Mouse (Mus musculus) stomach, postnatal 0 days (tissue): ENCODE measurements at regions not wholly inside any gene's neighbourhood (a gene's known extent, or its start where the extent isn't known, plus 50 kb on each side); places are given as distances from the start of the nearest gene placed in this dataset.
A peak's percentile ranks its signal among the peaks of the same experiment; 100 is the strongest.

Source experiments
- ATAC-seq: fragments of 200-750 bp; cut with Nextera tagmentation; 2 replicates; pipeline ENCODE4 v1.8.0; 2017; ENCODE audit not compliant: low FRiP score, low TSS enrichment
- DNase-seq: peaks from one replicate; pipeline ENCODE4 v3.0.0-alpha.2; 2016; ENCODE audit warnings: low spot score
- H3K27ac ChIP-seq: fragments of 300-500 bp; sonication (generic); replicated peaks from 2 replicates; pipeline ENCODE4 v1.5.1; 2014; ENCODE audit warnings: mild to moderate bottlenecking, control low read depth
- H3K27me3 ChIP-seq: fragments of 300-500 bp; sonication (generic); 2 replicates; pipeline ENCODE4 v1.6.1; 2014; ENCODE audit warnings: low read length; ENCODE audit not compliant: control insufficient read depth, insufficient read depth
- H3K36me3 ChIP-seq: fragments of 300-500 bp; sonication (generic); 2 replicates; pipeline ENCODE4 v1.6.1; 2014; ENCODE audit warnings: low read length, mixed read lengths; ENCODE audit not compliant: control insufficient read depth, insufficient read depth
- H3K4me1 ChIP-seq: fragments of 300-500 bp; sonication (generic); replicated peaks from 2 replicates; pipeline ENCODE4 v1.6.1; 2014; ENCODE audit warnings: antibody characterized with exemption; ENCODE audit not compliant: control insufficient read depth, insufficient read depth
- H3K4me2 ChIP-seq: fragments of 300-500 bp; sonication (generic); replicated peaks from 2 replicates; pipeline ENCODE4 v1.6.1; 2014; ENCODE audit warnings: low read depth, mild to moderate bottlenecking, control low read depth, moderate library complexity
- H3K4me3 ChIP-seq: fragments of 300-500 bp; sonication (generic); 2 replicates; pipeline ENCODE4 v1.5.1; 2014; ENCODE audit warnings: low read depth, low read length, control low read depth
- H3K9ac ChIP-seq: fragments of 300-500 bp; sonication (generic); 2 replicates; pipeline ENCODE4 v1.6.1; 2014; ENCODE audit warnings: mild to moderate bottlenecking, low read length, control low read depth, mixed read lengths
- H3K9me3 ChIP-seq: fragments of 300-500 bp; sonication (generic); 2 replicates; pipeline ENCODE4 v1.6.1; 2016; ENCODE audit warnings: low read length; ENCODE audit not compliant: control insufficient read depth
- CTCF ChIP-seq: IDR thresholded peaks from 2 replicates; pipeline ENCODE4 v1.5.1; 2016; ENCODE audit warnings: antibody characterized with exemption, low read depth, mild to moderate bottlenecking, moderate library complexity
- EP300 ChIP-seq: optimal IDR thresholded peaks from 2 replicates; pipeline ENCODE3; 2016; ENCODE audit warnings: antibody characterized with exemption
- WGBS: fragments of 180-500 bp; shearing (Covaris S2); extraction: QIAGEN DNeasy Blood & Tissue Kit; methylation state at CpG from one replicate; pipeline ENCODE4 v1.1.7; 2014; 5-methylcytosine and 5-hydroxymethylcytosine counted together

DNA sequence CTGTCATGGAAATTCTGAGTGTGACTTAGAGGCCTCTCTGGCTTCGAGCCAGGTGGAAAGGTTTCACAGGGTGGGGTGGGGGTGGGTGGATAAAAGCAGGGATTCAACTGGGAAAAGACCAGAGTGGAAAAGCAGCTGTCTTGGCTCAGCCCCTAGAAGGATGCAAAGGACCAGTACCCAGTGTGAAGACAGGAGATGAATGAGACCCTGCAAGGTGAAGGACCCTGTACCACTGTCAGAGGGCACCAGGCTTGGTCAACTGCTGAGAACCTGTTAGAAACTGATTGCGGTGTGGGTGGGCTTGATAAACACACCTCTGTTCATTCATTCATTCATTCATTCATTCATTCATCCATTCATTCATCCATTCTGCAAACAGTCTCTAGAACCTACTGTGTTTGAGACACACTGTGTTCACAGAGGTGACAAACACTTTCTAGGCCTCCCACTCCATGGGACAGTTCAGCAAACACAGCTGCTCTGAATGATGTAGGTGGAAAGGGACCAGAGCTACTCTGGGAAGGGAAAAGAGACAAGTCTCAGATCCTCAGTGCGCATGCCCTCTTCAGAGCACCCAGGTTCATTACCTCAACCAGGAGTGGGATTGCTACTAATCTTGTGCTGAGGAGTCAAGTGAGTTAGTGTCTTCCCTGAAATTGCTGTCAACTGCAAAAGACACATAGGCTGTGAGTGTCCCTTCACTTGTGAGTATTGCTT, 100.4 kb upstream of the Sesn3 start:
- WGBS = 59% methylated on average over 3 of the region's 3 CpGs

DNA sequence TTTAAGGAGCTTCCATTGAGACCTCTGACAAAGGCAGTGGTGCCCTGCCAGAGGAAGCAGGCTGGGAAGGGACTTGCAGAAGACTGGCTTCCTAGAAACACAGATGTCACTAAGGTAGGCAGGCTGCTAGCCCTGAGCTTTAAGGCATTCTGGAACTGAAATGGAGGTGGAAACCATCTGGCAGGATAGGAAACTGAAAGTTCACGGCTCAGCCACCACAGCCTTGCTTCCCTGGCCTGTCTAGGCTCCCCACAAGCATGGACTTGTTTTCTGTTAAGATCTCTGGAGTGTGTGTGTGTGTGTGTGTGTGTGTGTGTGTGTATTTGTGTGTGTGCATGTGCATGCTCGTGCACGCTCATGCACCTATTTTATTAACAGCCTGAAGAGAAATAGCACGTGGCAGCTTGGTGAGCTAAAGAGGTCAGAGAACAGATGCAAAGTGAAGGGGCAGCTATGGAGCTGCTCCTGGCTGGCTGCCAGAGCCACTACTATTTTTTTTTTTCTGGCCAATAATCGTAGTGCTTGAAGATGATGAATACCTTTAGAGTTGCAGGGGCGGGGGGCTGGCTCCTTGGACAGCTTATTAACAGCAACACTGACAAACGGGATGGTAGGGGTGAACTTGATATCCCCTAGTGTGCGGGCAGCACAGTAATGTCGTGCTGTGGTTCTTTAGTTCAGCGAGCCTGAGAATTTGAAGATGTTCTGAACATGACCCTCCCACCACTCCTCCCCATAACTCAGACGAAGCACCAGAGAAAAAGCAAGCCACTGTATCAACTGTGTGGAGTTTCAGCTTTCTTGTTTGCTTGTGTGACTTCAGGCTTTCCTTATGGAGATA, 99.6 kb upstream of the Sesn3 start:
- Histone ChIP-seq H3K9me3 (no peaks in the 10 kb centered on the region), H3K27ac (peak overlapping the region; percentile 71), H3K4me1 (peaks cover 13% of the 10 kb centered on the region; the same call in 1 of the 2 replicates), H3K36me3 (no peaks in the 10 kb centered on the region), H3K4me2 (peak overlapping the region; percentile 21; the same call in 1 of the 2 replicates), H3K27me3 (no peaks in the 10 kb centered on the region), H3K4me3 (no peak overlapping the region), H3K9ac (0 out of 2 replicates have a peak overlapping the region, but pooled peaks have one; percentile 36)
- TF ChIP-seq EP300 = no peak
- TF ChIP-seq CTCF = no peak
- 11% methylated on average over 11 of the region's 11 CpGs for WGBS
- ATAC-seq (peak; percentile 30; the same call in 1 of the 2 replicates), DNase-seq (peak; percentile 18)

More for the DNA sequence above, 100.4 kb upstream of the Sesn3 start:
- no peak overlapping the region for H3K4me3 ChIP-seq
- TF ChIP-seq EP300 = no peak
- no peak for TF ChIP-seq CTCF
- peak overlapping the region; percentile 86 for H3K27ac ChIP-seq
- H3K36me3 ChIP-seq = no peaks in the 10 kb centered on the region
- H3K27me3 ChIP-seq = no peaks in the 10 kb centered on the region
- ATAC-seq (peak; percentile 49; the same call in 1 of the 2 replicates), DNase-seq (no peak)
- H3K4me2 ChIP-seq = 0 out of 2 replicates have a peak overlapping the region, but pooled peaks have one; percentile 21
- peaks cover 13% of the 10 kb centered on the region; the same call in 1 of the 2 replicates for H3K4me1 ChIP-seq
- H3K9me3 ChIP-seq = no peaks in the 10 kb centered on the region
- H3K9ac ChIP-seq = no peak overlapping the region

DNA sequence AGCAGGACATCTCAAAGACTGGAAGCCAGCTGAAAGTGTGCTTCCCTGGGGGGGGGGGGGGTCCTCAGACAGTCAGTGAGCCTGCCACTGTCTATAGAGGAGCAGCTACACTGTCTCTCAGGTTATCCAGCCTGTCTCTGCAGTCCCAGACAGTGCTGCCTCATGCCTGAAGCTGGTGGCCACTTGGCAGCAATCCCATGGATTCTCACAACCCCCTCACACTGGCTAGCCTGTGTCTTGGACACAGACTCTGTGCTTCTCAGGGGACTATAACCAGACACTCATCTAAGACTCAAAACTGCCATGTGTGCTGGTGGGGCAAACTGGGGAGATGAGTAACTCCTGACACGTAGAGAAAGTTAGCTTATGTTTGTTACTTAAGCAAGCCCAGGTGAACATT, 95.1 kb upstream of the Sesn3 start:
- ATAC-seq = no peak
- peaks cover 7% of the 10 kb centered on the region; the same call in 1 of the 2 replicates for H3K4me1 ChIP-seq
- DNase-seq = no peak
- no peak overlapping the region for H3K4me2 ChIP-seq
- H3K4me3 ChIP-seq = no peak overlapping the region
- H3K27me3 ChIP-seq = no peaks in the 10 kb centered on the region
- H3K27ac ChIP-seq = no peak overlapping the region
- H3K9me3 ChIP-seq = no peaks in the 10 kb centered on the region
- no peak for TF ChIP-seq CTCF
- TF ChIP-seq EP300 = no peak
- no peak overlapping the region for H3K9ac ChIP-seq
- 72% methylated on average over 1 of the region's 1 CpGs for WGBS
- no peaks in the 10 kb centered on the region for H3K36me3 ChIP-seq

DNA sequence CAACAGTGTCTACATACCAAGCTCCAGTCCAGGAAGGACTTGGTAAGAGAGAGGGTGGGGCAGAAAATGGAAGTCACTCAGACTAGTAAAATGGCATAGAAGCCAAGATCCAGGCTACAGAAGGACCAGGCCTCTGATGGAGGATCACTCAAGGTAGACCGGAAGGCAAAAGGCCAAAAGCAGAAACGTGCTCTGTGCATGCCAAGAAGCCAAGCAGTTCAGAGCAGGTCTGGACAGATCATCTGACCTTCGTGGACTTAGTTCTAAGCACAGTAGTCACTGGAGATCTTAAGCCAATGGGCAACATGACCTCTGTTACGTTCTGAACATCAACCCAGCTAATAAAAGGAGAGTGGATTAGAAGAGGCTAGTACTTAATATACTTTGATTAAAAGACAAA, 90.6 kb upstream of the Sesn3 start:
- Histone ChIP-seq H3K27ac (no peak overlapping the region), H3K4me1 (no peaks in the 10 kb centered on the region), H3K9ac (no peak overlapping the region), H3K36me3 (no peaks in the 10 kb centered on the region), H3K27me3 (no peaks in the 10 kb centered on the region), H3K9me3 (no peaks in the 10 kb centered on the region), H3K4me3 (no peak overlapping the region), H3K4me2 (no peak overlapping the region)
- ATAC-seq (no peak), DNase-seq (no peak)
- TF ChIP-seq EP300 (no peak), CTCF (no peak)
- 81% methylated on average over 4 of the region's 4 CpGs for WGBS

DNA sequence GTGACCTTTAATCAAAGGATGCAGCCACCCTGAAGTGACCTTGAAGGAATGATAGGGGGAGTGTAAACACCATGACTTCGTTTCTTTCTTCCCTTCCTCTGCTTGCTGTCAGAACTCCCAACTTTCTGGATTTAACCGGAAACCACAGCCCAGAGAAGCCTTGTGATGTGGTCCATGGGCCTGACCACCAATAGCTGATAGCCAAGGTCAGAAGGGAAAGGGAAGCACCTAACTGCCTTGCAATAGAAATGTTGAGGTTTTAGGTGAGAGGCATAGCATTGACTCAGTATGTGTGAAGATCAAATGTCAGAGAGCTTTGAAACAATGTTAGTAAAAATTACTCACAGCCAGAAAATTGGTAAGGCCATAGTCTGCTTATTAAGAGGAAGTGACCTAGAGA, 89.2 kb upstream of the Sesn3 start:
- Histone ChIP-seq H3K4me1 (no peaks in the 10 kb centered on the region), H3K4me3 (no peak overlapping the region), H3K27me3 (no peaks in the 10 kb centered on the region), H3K9me3 (no peaks in the 10 kb centered on the region), H3K36me3 (no peaks in the 10 kb centered on the region), H3K4me2 (no peak overlapping the region), H3K27ac (no peak overlapping the region), H3K9ac (no peak overlapping the region)
- DNase-seq (no peak), ATAC-seq (no peak)
- 46% methylated on average over 2 of the region's 2 CpGs for WGBS
- TF ChIP-seq CTCF (no peak), EP300 (no peak)

DNA sequence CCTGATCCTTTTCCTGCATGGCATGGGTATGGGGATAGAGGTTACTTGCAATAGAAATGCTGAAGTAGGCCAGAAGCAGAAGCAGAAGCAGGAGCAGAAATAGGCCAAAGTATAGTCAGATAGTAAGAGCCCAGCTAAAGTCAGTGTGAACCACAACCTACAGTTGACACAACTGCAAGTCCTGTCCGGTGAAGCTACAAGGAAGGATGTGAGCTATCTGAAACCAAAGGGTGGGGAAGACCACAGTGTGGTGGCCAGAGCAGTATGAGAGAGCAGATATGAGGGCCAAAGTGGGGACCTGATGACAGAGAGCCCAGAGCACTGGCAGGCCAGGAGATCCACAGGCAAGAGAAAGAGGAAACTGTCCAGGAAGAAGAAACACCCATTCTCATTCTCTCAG, 87.1 kb upstream of the Sesn3 start:
- DNase-seq (no peak), ATAC-seq (no peak)
- no peaks in the 10 kb centered on the region for H3K36me3 ChIP-seq
- H3K4me3 ChIP-seq = no peak overlapping the region
- H3K27ac ChIP-seq = no peak overlapping the region
- no peaks in the 10 kb centered on the region for H3K4me1 ChIP-seq
- 71% methylated on average over 1 of the region's 1 CpGs for WGBS
- no peak for TF ChIP-seq EP300
- no peak for TF ChIP-seq CTCF
- no peaks in the 10 kb centered on the region for H3K27me3 ChIP-seq
- no peak overlapping the region for H3K4me2 ChIP-seq
- H3K9ac ChIP-seq = no peak overlapping the region
- no peaks in the 10 kb centered on the region for H3K9me3 ChIP-seq
